In genomic region chr7:19824182-19824973, GRCm38 (mm10) we compare ENCODE assay signal across 8 mouse cellular contexts. TPM values are rescaled to one million over a fixed set of nuclear protein-coding genes. Genes with fewer than 3 reads are reported as not detected.
DNase-seq lines count a peak whose midpoint lies in the region; ATAC-seq and TF ChIP-seq lines count a peak whose summit lies in the region.

No protein-coding gene starts in this region.

- no peak for TF ChIP-seq CTCF in left cerebral cortex, adult 2 months (IDR thresholded peaks at IDR 0.05)
- no peak for TF ChIP-seq CTCF in kidney, adult 2 months (conservative IDR thresholded peaks at IDR 0.05; ENCODE audit: insufficient read depth, insufficient read length, low read depth, low read length)
- no peak for TF ChIP-seq CTCF in lung, postnatal 0 days (IDR thresholded peaks at IDR 0.05)

- 16% methylated on average over 26 of the region's 26 CpGs for WGBS in kidney, adult 2 months
- 20% methylated on average over 24 of the region's 26 CpGs for WGBS in lung, postnatal 0 days

- H3K27ac ChIP-seq in left cerebral cortex, adult 2 months = peak overlapping the region; percentile 22; the same call in 1 of the 2 replicates
- peak overlapping the region; percentile 95 for H3K27ac ChIP-seq in kidney, adult 2 months (ENCODE audit: insufficient read depth, low read depth, low read length)
- peak overlapping the region; percentile 88 for H3K27ac ChIP-seq in lung, postnatal 0 days (ENCODE audit: low read length)

- H3K9ac ChIP-seq in lung, postnatal 0 days (replicated peaks; ENCODE audit: low read depth) = no peak overlapping the region

- intact Hi-C loops in left cerebral cortex, adult 2 months (cut with DNase I) = no loop called here
- intact Hi-C loops in left cerebral cortex, postnatal 36 days (cut with DNase I) = no loop called here

- H3K4me2 ChIP-seq in lung, postnatal 0 days (replicated peaks; ENCODE audit: low read depth, low read length) = no peak overlapping the region

- TF ChIP-seq EP300 in lung, postnatal 0 days (IDR thresholded peaks at IDR 0.05) = peak; percentile 43

- peak; percentile 95 for ATAC-seq in lung, postnatal 0 days

- H3K4me3 ChIP-seq in left cerebral cortex, adult 2 months = no peak overlapping the region
- no peak overlapping the region for H3K4me3 ChIP-seq in kidney, adult 2 months (ENCODE audit: insufficient read depth, low read depth, low read length)
- H3K4me3 ChIP-seq in lung, postnatal 0 days (ENCODE audit: low read depth, low read length) = no peak overlapping the region

- no peaks in the 10 kb centered on the region for H3K27me3 ChIP-seq in kidney, adult 2 months (replicated peaks; ENCODE audit: control insufficient read depth, insufficient read depth, low read length)
- H3K27me3 ChIP-seq in lung, postnatal 0 days (replicated peaks; ENCODE audit: insufficient read depth, low read length) = no peaks in the 10 kb centered on the region

- peak in 1 of 2 experiments; percentile 38 for DNase-seq in left cerebral cortex, adult 2 months (ENCODE audit: extremely low spot score in 1 of 2, low spot score in 2 of 2)
- DNase-seq in left cerebral cortex, postnatal 36 days (ENCODE audit: low spot score in 2 of 2) = no peak
- peak; percentile 65 for DNase-seq in embryo, embryonic 10 days (ENCODE audit: low spot score)
- peak; percentile 88 for DNase-seq in heart, adult 8-10 months (ENCODE audit: low spot score)
- DNase-seq in kidney, adult 2 months = peak; percentile 95
- peak; percentile 95 for DNase-seq in lung, postnatal 0 days (ENCODE audit: low spot score)
- peak; percentile 88 for DNase-seq in ovary, adult 18-20 months (ENCODE audit: low spot score)
- DNase-seq in urinary bladder, adult 2 months (ENCODE audit: low spot score) = peak; percentile 82

- H3K4me1 ChIP-seq in kidney, adult 2 months (ENCODE audit: control insufficient read depth, insufficient read depth, low read length) = peaks cover 18% of the 10 kb centered on the region
- peaks cover 20% of the 10 kb centered on the region; the same call in 1 of the 2 replicates for H3K4me1 ChIP-seq in lung, postnatal 0 days (ENCODE audit: insufficient read depth, low read depth, low read length)

- H3K9me3 ChIP-seq in lung, postnatal 0 days (ENCODE audit: low read length) = no peaks in the 10 kb centered on the region

- no peak for TF ChIP-seq POLR2A in kidney, adult 2 months (IDR thresholded peaks at IDR 0.05; ENCODE audit: low read depth, low read length)

- H3K36me3 ChIP-seq in kidney, adult 2 months (ENCODE audit: control insufficient read depth, insufficient read depth, low read length) = no peaks in the 10 kb centered on the region
- no peaks in the 10 kb centered on the region for H3K36me3 ChIP-seq in lung, postnatal 0 days (ENCODE audit: insufficient read depth, low read length)

RNA-seq across cellular contexts. Expression of gene Bcl3, which starts 1.8 kb away (rescaled TPM):
- under 1 TPM; 0.56 to 0.77 TPM for total RNA-seq in left cerebral cortex, adult 2 months (2021)
- under 1 TPM; 0.27 to 0.32 TPM for total RNA-seq in left cerebral cortex, postnatal 36 days (2021)
- total RNA-seq in heart, adult 8-10 months (2022) = 1 to 10 TPM; 2.1 to 4.4 (median 3.5) TPM
- 10.3 and 14.4 TPM in 2 replicates for polyA plus RNA-seq in kidney, adult 2 months (2012; rRNA removed)
- 8.3 and 20.0 TPM in 2 replicates for polyA plus RNA-seq in lung, postnatal 0 days (2015; fragmentation: Nextera tagmentation; extraction: Ambion mirVana)
- 10.8 and 10.9 TPM in 2 replicates for polyA plus RNA-seq in urinary bladder, adult 2 months (2012; rRNA removed)

RNA-seq across cellular contexts. Expression of gene Gm19345, which starts 27.4 kb away (rescaled TPM):
- 1 to 10 TPM; 1.7 to 2.2 TPM for total RNA-seq in left cerebral cortex, adult 2 months (2021)
- 1 to 10 TPM; 1.2 to 2.1 TPM for total RNA-seq in left cerebral cortex, postnatal 36 days (2021)
- not detected for total RNA-seq in heart, adult 8-10 months (2022)
- polyA plus RNA-seq in kidney, adult 2 months (2012; rRNA removed) = 0.12 TPM in 1 of 2 replicates, not detected in the other
- polyA plus RNA-seq in lung, postnatal 0 days (2015; fragmentation: Nextera tagmentation; extraction: Ambion mirVana) = 0.12 and 0.24 TPM in 2 replicates
- polyA plus RNA-seq in urinary bladder, adult 2 months (2012; rRNA removed) = 0.08 and 0.15 TPM in 2 replicates

RNA-seq across cellular contexts. Expression of gene Cblc, which starts 27.8 kb away (rescaled TPM):
- not detected for total RNA-seq in left cerebral cortex, adult 2 months (2021)
- total RNA-seq in left cerebral cortex, postnatal 36 days (2021) = not detected
- total RNA-seq in heart, adult 8-10 months (2022) = under 1 TPM in 2 of 4 experiments, not detected in 2; 0.37 to 0.76 TPM
- polyA plus RNA-seq in kidney, adult 2 months (2012; rRNA removed) = 24.4 and 32.6 TPM in 2 replicates
- 18.4 and 23.9 TPM in 2 replicates for polyA plus RNA-seq in lung, postnatal 0 days (2015; fragmentation: Nextera tagmentation; extraction: Ambion mirVana)
- 25.6 and 37.5 TPM in 2 replicates for polyA plus RNA-seq in urinary bladder, adult 2 months (2012; rRNA removed)

RNA-seq across cellular contexts. Expression of gene Ceacam16, which starts 36.7 kb away (rescaled TPM):
- not detected for total RNA-seq in left cerebral cortex, adult 2 months (2021)
- not detected for total RNA-seq in left cerebral cortex, postnatal 36 days (2021)
- total RNA-seq in heart, adult 8-10 months (2022) = under 1 TPM in 1 of 4 experiments, not detected in 3; 0.27 TPM
- 0.14 and 0.16 TPM in 2 replicates for polyA plus RNA-seq in kidney, adult 2 months (2012; rRNA removed)
- 0.13 and 0.18 TPM in 2 replicates for polyA plus RNA-seq in lung, postnatal 0 days (2015; fragmentation: Nextera tagmentation; extraction: Ambion mirVana)
- polyA plus RNA-seq in urinary bladder, adult 2 months (2012; rRNA removed) = 0.12 TPM in 1 of 2 replicates, not detected in the other

RNA-seq across cellular contexts. Expression of gene Bcam, which starts 53.6 kb away (rescaled TPM):
- 10 to 100 TPM; 12.2 to 15.1 TPM for total RNA-seq in left cerebral cortex, adult 2 months (2021)
- total RNA-seq in left cerebral cortex, postnatal 36 days (2021) = 10 to 100 TPM; 12.2 to 13.1 TPM
- total RNA-seq in heart, adult 8-10 months (2022) = 100 to 1,000 TPM; 185 to 199 (median 197) TPM
- 237 and 272 TPM in 2 replicates for polyA plus RNA-seq in kidney, adult 2 months (2012; rRNA removed)
- 477 and 507 TPM in 2 replicates for polyA plus RNA-seq in lung, postnatal 0 days (2015; fragmentation: Nextera tagmentation; extraction: Ambion mirVana)
- 171 and 177 TPM in 2 replicates for polyA plus RNA-seq in urinary bladder, adult 2 months (2012; rRNA removed)

Comparison
In these comparisons a context has a peak if more than half of its experiments do, and no peak if none do; other contexts are left out.
1. DNase-seq: peak in embryo, embryonic 10 days (single experiment), heart, adult 8-10 months (single experiment), kidney, adult 2 months (single experiment), lung, postnatal 0 days (single experiment), ovary, adult 18-20 months (single experiment) and urinary bladder, adult 2 months (single experiment); none in left cerebral cortex, postnatal 36 days (0 of 2).
2. H3K27ac ChIP-seq: peak in every context shown above with its lines; median percentile 95 in kidney, adult 2 months; 88 in lung, postnatal 0 days; 22 in left cerebral cortex, adult 2 months.